Mouse (Mus musculus) spleen, adult 2 months (tissue): ENCODE measurements around the gene Hnrnpr.

Experiments
- CTCF ChIP-seq: fragments of 200-500 bp; IDR thresholded peaks from 2 replicates; pipeline ENCODE4 v1.5.1; 2011; ENCODE audit warnings: mild to moderate bottlenecking, inconsistent platforms; ENCODE audit not compliant: insufficient read depth, insufficient read length, insufficient replicate concordance; ENCODE audit errors: extremely low read depth
- POLR2A ChIP-seq: fragments of 200-500 bp; IDR thresholded peaks from 2 replicates; pipeline ENCODE4 v1.6.1; 2011; ENCODE audit warnings: low read depth, low read length, inconsistent platforms

- no peak for TF ChIP-seq CTCF
- TF ChIP-seq POLR2A, result peak; percentile 49; the same call in 1 of the 2 replicates
Measured at GRCm38 (mm10) chr4:136310229-136311041, at the start of gene Hnrnpr.
